Mouse (Mus musculus): ENCODE measurements around the gene Ddit4. TPM values are rescaled to one million over a fixed set of nuclear protein-coding genes. Genes with fewer than 3 reads are reported as not detected.
A peak's percentile ranks its signal among the peaks of the same experiment; 100 is the strongest.

Gene Ddit4
- polyA plus RNA-seq, 1 experiment from 2014 or later, result 11.1 TPM

DNA sequence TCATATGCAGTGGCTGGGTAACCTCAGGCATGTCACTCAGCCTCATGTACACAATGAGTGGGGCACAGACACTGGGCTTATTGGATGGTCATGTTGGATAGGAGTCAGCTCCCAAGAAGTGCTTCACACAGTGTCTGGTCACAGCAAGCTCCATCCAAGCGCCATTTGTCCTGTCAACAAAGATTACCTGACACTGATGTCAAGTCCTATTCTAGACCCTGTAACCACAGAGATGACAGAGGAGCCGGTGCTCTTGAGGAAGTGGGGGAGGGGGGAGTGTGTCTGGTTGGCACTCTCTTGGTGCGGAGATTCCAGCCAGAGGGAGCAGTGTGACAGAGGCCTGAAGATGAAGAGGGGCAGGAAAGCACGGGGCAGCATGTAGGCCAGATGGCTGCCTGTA lies 50.7 kb downstream of the Ddit4 start:
- Histone ChIP-seq H3K27me3 (replicated peaks; ENCODE audit: control insufficient read depth, insufficient read depth, low read length) (no peaks in the 10 kb centered on the region), H3K9me3 (replicated peaks; ENCODE audit: control insufficient read depth, low read length) (no peaks in the 10 kb centered on the region), H3K27ac (ENCODE audit: low read depth, low read length) (peak overlapping the region; percentile 99), H3K36me3 (ENCODE audit: control insufficient read depth, insufficient read depth, low read length) (peaks cover 7% of the 10 kb centered on the region), H3K4me3 (ENCODE audit: low read depth, low read length) (no peak overlapping the region), H3K4me1 (ENCODE audit: control insufficient read depth, insufficient read depth, low read length) (peaks cover 57% of the 10 kb centered on the region), H3K4me2 (ENCODE audit: low read length) (no peak overlapping the region), H3K9ac (ENCODE audit: low read length) (no peak overlapping the region)
- no peak for DNase-seq (ENCODE audit: low spot score)
- ATAC-seq, result no peak
- 51% methylated on average over 4 of the region's 4 CpGs for WGBS

DNA sequence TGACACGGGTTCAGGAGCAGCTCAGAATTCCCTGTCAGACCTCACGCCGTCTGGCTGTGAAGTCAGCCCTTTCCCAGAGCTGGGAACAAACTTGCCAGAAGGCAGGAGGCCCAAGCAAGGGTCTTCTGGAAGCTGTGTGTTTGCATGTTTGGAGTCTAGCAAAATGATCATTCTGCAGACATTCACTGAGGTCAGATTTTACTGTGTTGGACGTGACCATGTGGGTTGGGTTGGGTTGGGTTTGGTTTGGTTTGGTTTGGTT lies 51.5 kb downstream of the Ddit4 start:
- Histone ChIP-seq H3K9ac (ENCODE audit: low read length) (peak overlapping the region; percentile 45; the same call in 1 of the 2 replicates), H3K4me1 (ENCODE audit: control insufficient read depth, insufficient read depth, low read length) (peaks cover 57% of the 10 kb centered on the region), H3K9me3 (replicated peaks; ENCODE audit: control insufficient read depth, low read length) (no peaks in the 10 kb centered on the region), H3K36me3 (ENCODE audit: control insufficient read depth, insufficient read depth, low read length) (peaks cover 15% of the 10 kb centered on the region), H3K27me3 (replicated peaks; ENCODE audit: control insufficient read depth, insufficient read depth, low read length) (no peaks in the 10 kb centered on the region), H3K4me3 (ENCODE audit: low read depth, low read length) (no peak overlapping the region), H3K4me2 (ENCODE audit: low read length) (peak overlapping the region; percentile 38; the same call in 1 of the 2 replicates), H3K27ac (ENCODE audit: low read depth, low read length) (peak overlapping the region; percentile 99)
- ATAC-seq (no peak), DNase-seq (ENCODE audit: low spot score) (no peak)
- WGBS, result 23% methylated on average over 4 of the region's 4 CpGs

Other genes with a start within 250 kb of the Ddit4 start
- gene Micu1, start 249.4 kb downstream of the Ddit4 start, polyA plus RNA-seq (2014; fragmentation: Nextera tagmentation; extraction: Ambion mirVana), result 69.1 and 72.0 TPM in 2 replicates
- 18.8 and 19.7 TPM in 2 replicates for gene Dnajb12, start 72.3 kb downstream of the Ddit4 start, polyA plus RNA-seq (2014; fragmentation: Nextera tagmentation; extraction: Ambion mirVana)
- gene Ascc1, start 51.0 kb upstream of the Ddit4 start, polyA plus RNA-seq (2014; fragmentation: Nextera tagmentation; extraction: Ambion mirVana), result 45.4 and 50.2 TPM in 2 replicates
- 96.5 and 99.7 TPM in 2 replicates for gene Anapc16, start 51.3 kb upstream of the Ddit4 start, polyA plus RNA-seq (2014; fragmentation: Nextera tagmentation; extraction: Ambion mirVana)
- 23.5 and 36.1 TPM in 2 replicates for gene Spock2, start 154.4 kb upstream of the Ddit4 start, polyA plus RNA-seq (2014; fragmentation: Nextera tagmentation; extraction: Ambion mirVana)